Mouse (Mus musculus) CH12.LX (cell line): ENCODE data around the gene Pgd. TPM values are rescaled to one million over a fixed set of nuclear protein-coding genes. Genes with fewer than 3 reads are reported as not detected.

ENCODE experiments used
- DNase-seq: peaks from one replicate; pipeline ENCODE4 v3.0.0-alpha.2; 2013; ENCODE audit errors: extremely low read depth
- H3K27ac ChIP-seq: 2 replicates; pipeline ENCODE4 v1.5.1; 2012; ENCODE audit warnings: low read depth, mild to moderate bottlenecking, control low read depth, moderate library complexity; ENCODE audit not compliant: insufficient read depth
- H3K27me3 ChIP-seq: replicated peaks from 2 replicates; pipeline ENCODE3; 2012; ENCODE audit warnings: inconsistent platforms
- H3K36me3 ChIP-seq, 2 experiments: replicated peaks in 1 of 2; 2 replicates each; pipeline versions ENCODE3 to v1.6.1; 2012; ENCODE audit warnings: inconsistent platforms in 1 of 2, low read length in 1 of 2, mild to moderate bottlenecking in 1 of 2, mixed read lengths in 1 of 2, moderate library complexity in 1 of 2; ENCODE audit not compliant: control insufficient read depth in 1 of 2, insufficient read depth in 1 of 2
- H3K4me1 ChIP-seq, 2 experiments: 2 replicates each; pipeline ENCODE4 v1.6.1; 2012; ENCODE audit warnings: inconsistent platforms in 1 of 2, moderate library complexity in 1 of 2; ENCODE audit not compliant: insufficient read depth in 2 of 2, control insufficient read depth in 1 of 2
- H3K4me2 ChIP-seq: 2 replicates; pipeline ENCODE4 v1.6.1; 2012; ENCODE audit warnings: low read depth, mild to moderate bottlenecking, control low read depth; ENCODE audit not compliant: poor library complexity, insufficient read depth, severe bottlenecking
- H3K4me3 ChIP-seq, 3 experiments: fragments of 150-350 bp in 1 of 3; sonication (generic) in 1 of 3; replicated peaks in 1 of 3; 2 replicates each; pipeline versions ENCODE3 to v1.5.1; 2011 to 2012; ENCODE audit warnings: low read depth in 2 of 3, low read length in 2 of 3, mild to moderate bottlenecking in 2 of 3, moderate library complexity in 2 of 3, control low read depth in 1 of 3, improper control_type of control experiment in 1 of 3, inconsistent platforms in 1 of 3, mixed read lengths in 1 of 3; ENCODE audit not compliant: poor library complexity in 1 of 3
- H3K79me2 ChIP-seq: replicated peaks from 2 replicates; pipeline ENCODE4 v1.6.1; 2012; ENCODE audit warnings: mild to moderate bottlenecking, moderate library complexity; ENCODE audit not compliant: control insufficient read depth, poor library complexity, insufficient read depth, severe bottlenecking; ENCODE audit errors: extremely low read depth
- H3K9ac ChIP-seq: 2 replicates; pipeline ENCODE4 v1.6.1; 2012; ENCODE audit warnings: low read depth, mild to moderate bottlenecking, control low read depth, moderate library complexity; ENCODE audit not compliant: insufficient read depth
- H3K9me3 ChIP-seq: replicated peaks from 2 replicates; pipeline ENCODE3; 2012; ENCODE audit warnings: low read length, inconsistent platforms, mixed read lengths
- BHLHE40 ChIP-seq: IDR thresholded peaks from 2 replicates; pipeline ENCODE4 v1.6.1; 2011; ENCODE audit warnings: mild to moderate bottlenecking, low read depth, low read length, improper control_type of control experiment
- CTCF ChIP-seq, 2 experiments: IDR thresholded peaks in 1 of 2; conservative IDR thresholded peaks in 1 of 2; 2 replicates each; pipeline ENCODE4 v1.5.1; 2011 to 2012; ENCODE audit warnings: low read depth in 2 of 2, low read length in 2 of 2, improper control_type of control experiment in 1 of 2, inconsistent platforms in 1 of 2, mild to moderate bottlenecking in 1 of 2, moderate library complexity in 1 of 2
- E2F4 ChIP-seq: IDR thresholded peaks from 2 replicates; pipeline ENCODE4 v1.6.1; 2011; ENCODE audit warnings: low read depth, low read length, improper control_type of control experiment; ENCODE audit not compliant: insufficient replicate concordance
- ELF1 ChIP-seq: IDR thresholded peaks from 2 replicates; pipeline ENCODE4 v1.6.1; 2014; ENCODE audit warnings: low read depth, mild to moderate bottlenecking, inconsistent platforms, low read length, improper control_type of control experiment
- GABPA ChIP-seq: IDR thresholded peaks from 2 replicates; pipeline ENCODE4 v1.6.1; 2012; ENCODE audit warnings: low read depth, low read length, improper control_type of control experiment, inconsistent platforms; ENCODE audit not compliant: insufficient replicate concordance
- HCFC1 ChIP-seq: IDR thresholded peaks from 2 replicates; pipeline ENCODE4 v1.6.1; 2012; ENCODE audit warnings: low read depth, mild to moderate bottlenecking, inconsistent platforms, low read length, improper control_type of control experiment
- IRF4 ChIP-seq: IDR thresholded peaks from 2 replicates; pipeline ENCODE4 v1.6.1; 2014; ENCODE audit warnings: low read depth, mild to moderate bottlenecking, inconsistent platforms, low read length, improper control_type of control experiment
- JUND ChIP-seq: conservative IDR thresholded peaks from 2 replicates; pipeline ENCODE4 v1.6.1; 2011; ENCODE audit warnings: low read depth, low read length, improper control_type of control experiment
- KAT2A ChIP-seq: IDR thresholded peaks from 2 replicates; pipeline ENCODE4 v1.6.1; 2012; ENCODE audit warnings: low read length, improper control_type of control experiment, inconsistent platforms; ENCODE audit not compliant: insufficient replicate concordance
- MAZ ChIP-seq: IDR thresholded peaks from 2 replicates; pipeline ENCODE4 v1.6.1; 2012; ENCODE audit warnings: low read depth, mild to moderate bottlenecking, inconsistent platforms, low read length, improper control_type of control experiment, moderate library complexity
- MEF2A ChIP-seq: IDR thresholded peaks from 2 replicates; pipeline ENCODE4 v1.6.1; 2014; ENCODE audit warnings: low read depth, mild to moderate bottlenecking, inconsistent platforms, low read length, improper control_type of control experiment, borderline replicate concordance
- MYC ChIP-seq: IDR thresholded peaks from 2 replicates; pipeline ENCODE4 v1.6.1; 2011; ENCODE audit warnings: low read depth, mild to moderate bottlenecking, improper control_type of control experiment, low read length
- NRF1 ChIP-seq: IDR thresholded peaks from 2 replicates; pipeline ENCODE4 v1.6.1; 2014; ENCODE audit warnings: low read depth, mild to moderate bottlenecking, inconsistent platforms, low read length, improper control_type of control experiment, moderate library complexity
- PAX5 ChIP-seq: IDR thresholded peaks from 2 replicates; pipeline ENCODE4 v1.6.1; 2012; ENCODE audit warnings: low read length, inconsistent platforms, mixed read lengths
- RAD21 ChIP-seq: IDR thresholded peaks from 2 replicates; pipeline ENCODE4 v1.6.1; 2011; ENCODE audit warnings: low read depth, mild to moderate bottlenecking, low read length, improper control_type of control experiment, moderate library complexity
- SMC3 ChIP-seq: IDR thresholded peaks from 2 replicates; pipeline ENCODE4 v1.6.1; 2011; ENCODE audit warnings: low read depth, low read length, improper control_type of control experiment
- TCF12 ChIP-seq: IDR thresholded peaks from 2 replicates; pipeline ENCODE4 v1.6.1; 2014; ENCODE audit warnings: low read depth, mild to moderate bottlenecking, inconsistent platforms, low read length, improper control_type of control experiment
- USF2 ChIP-seq: conservative IDR thresholded peaks from 2 replicates; pipeline ENCODE4 v1.6.1; 2011; ENCODE audit warnings: low read depth, low read length, improper control_type of control experiment
- ZMIZ1 ChIP-seq: IDR thresholded peaks from 2 replicates; pipeline ENCODE4 v1.6.1; 2012; ENCODE audit warnings: low read depth, mild to moderate bottlenecking, inconsistent platforms, low read length, improper control_type of control experiment
- ZNF384 ChIP-seq: IDR thresholded peaks from 2 replicates; pipeline ENCODE4 v1.6.1; 2012; ENCODE audit warnings: low read depth, low read length, improper control_type of control experiment, inconsistent platforms
- dilution Hi-C: fragments of 300-500 bp; cut with MboI; formaldehyde crosslinking; loops from 2 replicates; pipeline ENCODE4 v1.14.3; 2020; ENCODE audit warnings: low sequenced_read_pairs; ENCODE audit not compliant: extremely low pct_unique_long_range_greater_than_20kb, extremely low pct_ligation_motif_present
- in situ Hi-C: fragments of 300-500 bp; cut with MboI; formaldehyde crosslinking; loops from 3 replicates; pipeline ENCODE4 v1.14.3; 2019; ENCODE audit warnings: low sequenced_read_pairs, low pct_ligation_motif_present, low pct_unique_long_range_greater_than_20kb, mixed read lengths
- polyA plus RNA-seq: library from polyadenylated mRNA; unstranded; fragments of >175 nt; gene quantifications from 2 replicates; pipeline ENCODE4 v1.2.1, GENCODE M21; 2012; ENCODE audit warnings: low read depth; ENCODE audit not compliant: insufficient read length
- total RNA-seq, 2 experiments: library from RNA; depleted of rRNA; stranded (reverse); fragments of 300-350 nt in 1 of 2; fragments of >200 nt in 1 of 2; gene quantifications; 2 replicates each; pipeline ENCODE4 v1.2.3; 2012 to 2014

Gene Pgd
- total and polyA plus RNA-seq, 3 experiments, result 50.1 to 251 (median 51.6) TPM

DNA sequence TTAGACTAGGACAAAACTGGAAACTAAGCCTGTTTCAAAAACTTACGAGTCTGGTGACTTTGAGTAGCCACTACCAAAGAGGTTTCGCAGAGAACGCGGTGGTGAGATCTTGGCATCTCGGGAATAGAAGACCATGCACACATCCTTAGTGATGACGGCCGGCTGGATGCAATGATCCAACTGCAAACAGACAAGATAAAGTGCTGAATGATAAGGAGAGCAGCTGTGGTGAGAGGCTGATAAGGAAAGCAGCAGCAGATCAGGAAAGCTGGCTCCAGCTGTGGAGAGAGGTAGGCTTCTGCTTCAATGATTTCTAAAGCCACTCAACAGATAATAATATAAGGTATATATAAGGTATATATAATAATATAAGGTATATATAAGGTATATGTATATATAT lies 24.5 kb upstream of the Pgd start:
- no peak overlapping the region for H3K4me2 ChIP-seq
- in situ Hi-C loops (no loop called here), dilution Hi-C loops (no loop called here)
- H3K79me2 ChIP-seq, result no peaks in the 10 kb centered on the region
- peaks cover 40 to 53% of the 10 kb centered on the region in 2 experiments for H3K36me3 ChIP-seq
- H3K4me3 ChIP-seq, result no peak overlapping the region
- no peaks in the 10 kb centered on the region for H3K4me1 ChIP-seq
- DNase-seq, result no peak
- H3K27ac ChIP-seq, result no peak overlapping the region
- H3K9me3 ChIP-seq, result no peaks in the 10 kb centered on the region
- TF ChIP-seq NRF1 (no peak), CTCF (conservative IDR thresholded peaks at IDR 0.05 in 1 of 2, IDR thresholded peaks at IDR 0.05 in 1 of 2; ENCODE audit: low read depth in 2 of 2, low read length in 2 of 2) (no peak), IRF4 (no peak)
- H3K9ac ChIP-seq, result no peak overlapping the region
- H3K27me3 ChIP-seq, result no peaks in the 10 kb centered on the region

DNA sequence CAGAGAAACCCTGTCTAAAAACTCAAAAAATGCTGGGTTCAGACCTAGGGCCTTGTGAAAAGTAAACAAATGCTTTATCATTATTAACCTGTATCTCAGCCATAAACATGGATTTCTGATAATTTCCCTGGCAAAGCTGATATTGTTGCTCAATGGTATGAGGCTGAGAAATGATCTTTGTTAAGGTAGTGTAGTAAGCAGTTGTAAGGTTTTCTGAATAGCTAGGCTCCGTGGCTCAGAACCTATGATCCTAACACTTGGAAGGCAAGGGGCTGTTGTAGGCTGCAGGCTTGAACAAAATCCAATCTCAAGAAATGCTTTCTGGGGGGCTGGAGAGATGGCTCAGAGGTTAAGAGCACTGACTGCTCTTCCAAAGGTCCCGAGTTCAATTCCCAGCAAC lies 22.0 kb upstream of the Pgd start:
- DNase-seq, result no peak
- H3K9me3 ChIP-seq, result no peaks in the 10 kb centered on the region
- H3K4me2 ChIP-seq, result no peak overlapping the region
- dilution Hi-C loops (no loop called here), in situ Hi-C loops (no loop called here)
- no peaks in the 10 kb centered on the region for H3K79me2 ChIP-seq
- H3K36me3 ChIP-seq, result peaks cover 57 to 60% of the 10 kb centered on the region in 2 experiments
- TF ChIP-seq GABPA (no peak), SMC3 (no peak), USF2 (no peak), KAT2A (no peak), E2F4 (no peak), MAZ (no peak), BHLHE40 (no peak), PAX5 (no peak), ZMIZ1 (no peak), ELF1 (no peak), JUND (no peak), IRF4 (no peak)
- H3K4me1 ChIP-seq, result no peaks in the 10 kb centered on the region
- H3K9ac ChIP-seq, result no peak overlapping the region
- H3K4me3 ChIP-seq, result no peak overlapping the region
- H3K27ac ChIP-seq, result no peak overlapping the region
- H3K27me3 ChIP-seq, result no peaks in the 10 kb centered on the region

DNA sequence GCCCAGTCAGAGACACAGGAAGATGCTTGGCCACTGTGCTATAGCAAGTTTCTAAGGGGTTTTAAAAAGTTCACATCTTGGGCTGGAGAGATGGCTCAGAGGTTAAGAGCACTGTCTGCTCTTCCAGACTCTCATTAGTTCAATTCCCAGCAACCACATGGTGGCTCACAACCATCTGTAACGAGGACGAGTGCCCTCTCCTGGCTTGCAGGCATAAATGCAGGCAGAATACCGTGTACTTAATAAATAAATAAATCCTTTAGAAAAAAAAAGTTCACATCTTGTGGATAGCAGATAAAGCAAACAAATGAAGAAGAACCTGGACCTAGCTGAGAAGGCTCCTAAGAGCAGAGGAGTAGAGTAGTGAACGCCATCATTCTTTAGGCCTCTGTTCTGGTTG lies 16.2 kb upstream of the Pgd start:
- in situ Hi-C loops, result no loop called here

More for the DNA sequence above, 16.2 kb upstream of the Pgd start:
- H3K4me2 ChIP-seq, result no peak overlapping the region
- H3K4me3 ChIP-seq, result no peak overlapping the region
- peak; percentile 45 for DNase-seq
- TF ChIP-seq RAD21 (peak; percentile 26), MAZ (no peak), MEF2A (no peak), SMC3 (peak; percentile 68), TCF12 (no peak), HCFC1 (no peak), ZNF384 (0 out of 2 replicates have a peak, but pooled peaks have one; percentile 34), CTCF (conservative IDR thresholded peaks at IDR 0.05 in 1 of 2, IDR thresholded peaks at IDR 0.05 in 1 of 2; ENCODE audit: low read depth in 2 of 2, low read length in 2 of 2) (peak; percentile 34 to 83; a peak in 2 of 4 replicates), IRF4 (no peak), MYC (peak; percentile 84)
- peaks cover 70 to 73% of the 10 kb centered on the region in 2 experiments for H3K36me3 ChIP-seq
- H3K27ac ChIP-seq, result no peak overlapping the region
- H3K27me3 ChIP-seq, result no peaks in the 10 kb centered on the region
- dilution Hi-C loops, result no loop called here
- no peaks in the 10 kb centered on the region for H3K79me2 ChIP-seq
- no peak overlapping the region for H3K9ac ChIP-seq
- 0 out of 4 replicates have a peak, but pooled peaks cover 0 to 3% of the 10 kb centered on the region in 2 experiments for H3K4me1 ChIP-seq
- H3K9me3 ChIP-seq, result no peaks in the 10 kb centered on the region
